Mouse (Mus musculus) monocyte, adult 2 months (primary cell): ENCODE results near the gene Mbnl2.

Source experiments
- DNase-seq, 2 experiments: peaks; one replicate each; pipeline ENCODE4 v3.0.0; 2022; ENCODE audit warnings: low spot score in 2 of 2, low read depth in 1 of 2

Mbnl2 gene

GRCm38 (mm10) chr14:120274746-120275145, 723 bp upstream of the Mbnl2 start:
- no peak for DNase-seq

GRCm38 (mm10) chr14:120276343-120277080, 1.0 kb downstream of the Mbnl2 start:
- DNase-seq: no peak

GRCm38 (mm10) chr14:120277081-120277656, 1.7 kb downstream of the Mbnl2 start:
- peak in 1 of 2 experiments; percentile 60 for DNase-seq

- DNase-seq: peak; percentile 36 to 56
Measured at GRCm38 (mm10) chr14:120278290-120279244, 3.1 kb downstream of the Mbnl2 start.

- DNase-seq: no peak
Measured at GRCm38 (mm10) chr14:120280136-120280535, 4.7 kb downstream of the Mbnl2 start.

- DNase-seq: no peak
Measured at GRCm38 (mm10) chr14:120283787-120284186, 8.3 kb downstream of the Mbnl2 start.

GRCm38 (mm10) chr14:120284504-120284903, 9.0 kb downstream of the Mbnl2 start:
- DNase-seq: no peak

GRCm38 (mm10) chr14:120287121-120287986, 11.9 kb downstream of the Mbnl2 start:
- DNase-seq: no peak

- no peak for DNase-seq
Measured at GRCm38 (mm10) chr14:120287987-120288275, 12.5 kb downstream of the Mbnl2 start.

GRCm38 (mm10) chr14:120288378-120289002, 13.0 kb downstream of the Mbnl2 start:
- DNase-seq: no peak

- no peak for DNase-seq
Measured at GRCm38 (mm10) chr14:120289065-120289464, 13.6 kb downstream of the Mbnl2 start.

- no peak for DNase-seq
Measured at GRCm38 (mm10) chr14:120289528-120289927, 14.1 kb downstream of the Mbnl2 start.

- DNase-seq: no peak
Measured at GRCm38 (mm10) chr14:120291226-120291757, 15.8 kb downstream of the Mbnl2 start.

- DNase-seq: no peak
Measured at GRCm38 (mm10) chr14:120292133-120292532, 16.7 kb downstream of the Mbnl2 start.

GRCm38 (mm10) chr14:120292617-120293195, 17.2 kb downstream of the Mbnl2 start:
- no peak for DNase-seq

- DNase-seq: no peak
Measured at GRCm38 (mm10) chr14:120294480-120294879, 19.0 kb downstream of the Mbnl2 start.

- DNase-seq: no peak
Measured at GRCm38 (mm10) chr14:120295355-120296220, 20.1 kb downstream of the Mbnl2 start.

- DNase-seq: no peak
Measured at GRCm38 (mm10) chr14:120296231-120297006, 20.9 kb downstream of the Mbnl2 start.
